Mouse (Mus musculus) heart, embryonic 10.5 days (tissue): ENCODE data around the gene Slc35g3. TPM values are rescaled to one million over a fixed set of nuclear protein-coding genes. Genes with fewer than 3 reads are reported as not detected.
"Not testable (repeated sequence)": the region's sequence is repeated elsewhere in the genome, so short reads cannot be mapped to it uniquely, and the experiment has no call there.

Experiments used
- DNase-seq: peaks from one replicate; pipeline ENCODE4 v3.0.0-alpha.2; 2017; ENCODE audit warnings: low spot score
- H3K27ac ChIP-seq: fragments of 300-500 bp; sonication (generic); 2 replicates; pipeline ENCODE4 v1.5.1; 2016; ENCODE audit warnings: mild to moderate bottlenecking
- H3K27me3 ChIP-seq: fragments of 300-500 bp; sonication (generic); 2 replicates; pipeline ENCODE4 v1.6.1; 2016; ENCODE audit warnings: mild to moderate bottlenecking; ENCODE audit not compliant: poor library complexity, insufficient read depth, severe bottlenecking
- H3K36me3 ChIP-seq: fragments of 300-500 bp; sonication (generic); 2 replicates; pipeline ENCODE4 v1.6.1; 2016; ENCODE audit warnings: mild to moderate bottlenecking, moderate library complexity
- H3K4me1 ChIP-seq: fragments of 300-500 bp; sonication (generic); 2 replicates; pipeline ENCODE4 v1.6.1; 2016; ENCODE audit warnings: mild to moderate bottlenecking
- H3K4me3 ChIP-seq: fragments of 300-500 bp; sonication (generic); 2 replicates; pipeline ENCODE4 v1.5.1; 2016; ENCODE audit warnings: mild to moderate bottlenecking, moderate library complexity
- H3K9me3 ChIP-seq: fragments of 300-500 bp; sonication (generic); 2 replicates; pipeline ENCODE4 v1.6.1; 2016; ENCODE audit warnings: mild to moderate bottlenecking, moderate library complexity
- WGBS: fragments of 180-500 bp; shearing (Covaris S2); methylation state at CpG from one replicate; pipeline ENCODE4 v1.1.7; 2016; 5-methylcytosine and 5-hydroxymethylcytosine counted together
- polyA plus RNA-seq: library from polyadenylated mRNA; unstranded; fragments of >200 nt; fragmentation: Nextera tagmentation; extraction: Ambion mirVana; gene quantifications from 2 replicates; pipeline ENCODE4 v1.2.1, GENCODE M21; 2016

The Slc35g3 gene
- polyA plus RNA-seq, 1 experiment from 2014 or later, result not detected

DNA sequence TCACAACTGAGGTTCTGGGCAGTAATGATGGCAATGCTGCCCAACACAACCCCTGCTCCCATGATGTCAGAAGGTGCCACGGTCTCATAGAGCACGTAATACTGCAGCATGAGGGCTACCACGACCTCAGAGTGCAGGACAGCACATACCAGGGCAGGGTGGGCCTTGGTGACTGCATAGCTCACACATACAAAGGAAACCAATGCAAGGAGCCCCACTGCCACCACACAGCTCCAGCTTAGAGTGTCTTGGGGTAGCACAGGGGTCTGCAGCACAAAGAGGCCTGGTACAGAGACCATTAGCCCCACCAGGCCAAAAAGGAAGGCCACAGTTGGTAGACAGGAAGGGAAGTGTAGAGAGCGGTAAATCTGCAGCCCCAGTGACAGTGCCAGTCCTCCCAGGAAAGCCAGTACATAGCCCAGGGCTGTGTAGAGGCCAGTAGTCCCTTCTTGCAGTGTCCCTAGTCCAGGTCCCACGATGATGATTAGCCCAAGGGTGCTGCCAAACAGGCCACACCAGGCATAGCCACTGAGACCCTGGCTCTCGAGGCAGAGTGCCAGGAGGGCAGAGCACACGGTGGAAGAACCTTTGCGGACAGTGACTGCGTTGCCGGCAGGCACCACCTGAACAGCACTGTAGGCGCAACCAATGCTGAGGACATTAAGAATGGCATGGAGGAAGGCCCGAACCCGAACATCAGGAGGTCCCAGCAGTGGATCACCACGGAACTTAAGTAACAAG, 1.4 kb downstream of the Slc35g3 start:
- H3K27me3 ChIP-seq, result no peaks in the 10 kb centered on the region
- H3K9me3 ChIP-seq, result no peaks in the 10 kb centered on the region
- no peaks in the 10 kb centered on the region for H3K36me3 ChIP-seq
- peak overlapping the region; percentile 97 for H3K27ac ChIP-seq
- H3K4me3 ChIP-seq, result peak overlapping the region; percentile 16; the same call in 1 of the 2 replicates
- WGBS, result 80% methylated on average over 14 of the region's 14 CpGs
- H3K4me1 ChIP-seq, result peaks cover 42% of the 10 kb centered on the region
- peak; percentile 73 for DNase-seq

DNA sequence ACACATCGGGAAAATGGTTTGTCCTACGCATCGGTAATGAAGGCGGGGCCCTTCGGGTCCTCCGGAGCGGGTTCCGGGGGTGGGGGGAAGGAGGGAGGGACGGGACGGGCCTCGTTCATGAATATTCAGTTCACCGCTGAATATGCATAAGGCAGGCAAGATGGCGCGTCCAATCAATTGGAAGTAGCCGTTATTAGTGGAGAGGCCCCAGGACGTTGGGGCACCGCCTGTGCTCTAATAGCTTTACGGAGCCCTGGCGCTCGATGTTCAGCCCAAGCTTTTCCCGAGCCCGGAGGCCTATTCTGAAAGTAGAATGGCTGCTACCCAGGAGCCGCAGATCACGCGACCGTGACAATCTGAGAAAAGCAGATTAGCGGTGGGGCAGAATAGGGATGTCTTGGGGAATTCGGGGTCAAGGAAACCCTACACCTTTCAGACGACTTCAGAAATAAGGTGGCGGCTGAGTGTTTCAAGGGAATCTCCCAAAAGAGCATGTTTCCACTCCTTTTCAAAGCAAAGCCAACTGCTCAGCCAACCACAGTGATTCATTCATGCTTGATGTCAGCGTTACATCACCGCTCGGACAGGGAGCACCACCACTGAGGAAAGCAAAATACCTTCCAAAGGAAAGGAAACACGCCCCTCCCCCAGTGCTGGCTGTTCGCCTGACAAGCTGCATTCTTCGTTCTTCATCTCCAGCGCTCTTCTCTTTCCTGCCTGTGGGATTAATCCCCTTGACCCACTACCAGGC, 2.6 kb downstream of the Slc35g3 start:
- Histone ChIP-seq H3K27ac (peak overlapping the region; percentile 97), H3K9me3 (no peaks in the 10 kb centered on the region), H3K4me1 (peaks cover 40% of the 10 kb centered on the region), H3K27me3 (no peaks in the 10 kb centered on the region), H3K36me3 (no peaks in the 10 kb centered on the region), H3K4me3 (peak overlapping the region; percentile 71)
- WGBS, result under 1% methylated on average over 37 of the region's 37 CpGs
- DNase-seq, result peak; percentile 98

DNA sequence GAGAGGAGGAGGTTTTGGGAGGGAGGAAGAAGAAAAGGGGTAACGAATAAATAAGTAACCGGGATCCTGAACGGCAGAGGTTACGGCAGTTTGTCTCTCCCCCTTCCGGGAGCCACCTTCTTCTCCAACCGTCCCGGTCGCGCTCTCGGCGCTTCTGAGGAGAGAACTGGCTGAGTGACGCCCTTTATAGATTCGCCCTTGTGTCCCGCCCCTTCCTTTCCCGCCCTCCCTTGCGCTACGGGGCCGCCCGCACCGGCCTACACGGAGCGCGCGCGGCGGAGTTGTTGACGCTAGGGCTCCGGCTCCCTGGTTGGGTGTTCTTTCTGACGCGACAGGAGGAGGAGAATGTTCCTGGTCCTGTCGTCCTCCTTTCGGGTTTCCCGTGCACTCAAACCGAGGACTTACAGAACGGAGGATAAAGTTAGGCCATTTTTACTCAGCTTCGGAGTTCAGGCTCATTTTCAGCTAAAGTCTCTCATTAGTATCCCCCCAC, 3.2 kb downstream of the Slc35g3 start, which contains the start of gene Polr2a:
Polr2a (minus strand) TSS at position 160 of the 493 bp plus-strand sequence.
- H3K27me3 ChIP-seq, result no peaks in the 10 kb centered on the region
- H3K9me3 ChIP-seq, result no peaks in the 10 kb centered on the region
- H3K27ac ChIP-seq, result peak within 1 kb of the TSS; percentile 97
- H3K4me3 ChIP-seq, result peak within 1 kb of the TSS; percentile 71
- WGBS, result 1% methylated on average over 35 of the region's 36 CpGs
- H3K36me3 ChIP-seq, result no peaks in the 10 kb centered on the region
- peaks cover 40% of the 10 kb centered on the region for H3K4me1 ChIP-seq
- DNase-seq, result peak; percentile 98

DNA sequence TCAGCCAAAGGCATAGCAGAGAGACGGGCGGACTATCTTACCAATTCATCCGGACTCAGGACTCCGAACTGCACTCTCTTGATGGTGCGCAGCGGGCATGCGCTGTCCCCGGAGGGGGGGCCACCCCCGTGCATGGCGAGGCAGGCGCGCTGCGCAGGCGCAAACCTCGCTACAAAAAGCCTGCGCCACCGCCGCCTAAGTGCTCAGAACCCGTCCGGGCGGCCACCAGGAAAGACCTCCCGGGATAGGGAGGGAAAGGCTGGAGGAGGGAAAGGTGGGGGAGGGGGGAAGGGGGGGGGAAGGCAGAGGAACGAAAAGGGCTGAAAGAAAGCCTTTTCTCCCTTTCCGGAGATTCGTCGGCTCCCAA, 3.7 kb downstream of the Slc35g3 start:
- WGBS, result 0% methylated on average over 24 of the region's 26 CpGs
- Histone ChIP-seq H3K9me3 (no peaks in the 10 kb centered on the region), H3K27ac (peak overlapping the region; percentile 97), H3K27me3 (no peaks in the 10 kb centered on the region), H3K4me3 (peak overlapping the region; percentile 71), H3K36me3 (no peaks in the 10 kb centered on the region), H3K4me1 (peaks cover 41% of the 10 kb centered on the region)
- peak; percentile 96 for DNase-seq

- Histone ChIP-seq H3K27me3 (no peaks in the 10 kb centered on the region), H3K4me1 (peaks cover 46% of the 10 kb centered on the region), H3K9me3 (no peaks in the 10 kb centered on the region), H3K4me3 (peak overlapping the region; percentile 71), H3K36me3 (no peaks in the 10 kb centered on the region), H3K27ac (peak overlapping the region; percentile 97)
- no peak for DNase-seq
- WGBS, result 46% methylated on average over 9 of the region's 9 CpGs
Measured at GRCm38 (mm10) chr11:69757303-69758089, 4.3 kb downstream of the Slc35g3 start.

DNA sequence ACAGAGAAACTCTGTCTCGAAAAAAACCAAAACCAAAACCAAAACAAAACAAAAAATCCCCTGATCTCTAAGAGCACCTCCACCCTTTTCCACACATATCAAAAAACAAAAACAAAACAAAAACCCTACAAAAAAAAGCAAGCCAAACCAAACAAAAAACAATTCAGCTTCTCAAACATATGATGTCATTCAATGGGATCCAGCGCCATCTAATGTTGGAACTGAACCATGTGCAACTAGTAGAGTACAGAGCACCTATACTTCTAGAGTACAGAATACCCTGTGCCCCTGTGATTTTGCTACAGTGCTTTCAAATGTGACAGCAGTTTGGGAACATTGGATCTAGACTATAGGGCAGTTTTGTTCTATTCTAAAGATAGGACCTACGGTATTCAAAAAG, 7.1 kb downstream of the Slc35g3 start:
- Histone ChIP-seq H3K9me3 (no peaks in the 10 kb centered on the region), H3K4me3 (no peak overlapping the region), H3K27ac (no peak overlapping the region), H3K4me1 (peaks cover 46% of the 10 kb centered on the region), H3K27me3 (no peaks in the 10 kb centered on the region), H3K36me3 (no peaks in the 10 kb centered on the region)
- 57% methylated on average over 3 of the region's 3 CpGs for WGBS
- no peak for DNase-seq

DNA sequence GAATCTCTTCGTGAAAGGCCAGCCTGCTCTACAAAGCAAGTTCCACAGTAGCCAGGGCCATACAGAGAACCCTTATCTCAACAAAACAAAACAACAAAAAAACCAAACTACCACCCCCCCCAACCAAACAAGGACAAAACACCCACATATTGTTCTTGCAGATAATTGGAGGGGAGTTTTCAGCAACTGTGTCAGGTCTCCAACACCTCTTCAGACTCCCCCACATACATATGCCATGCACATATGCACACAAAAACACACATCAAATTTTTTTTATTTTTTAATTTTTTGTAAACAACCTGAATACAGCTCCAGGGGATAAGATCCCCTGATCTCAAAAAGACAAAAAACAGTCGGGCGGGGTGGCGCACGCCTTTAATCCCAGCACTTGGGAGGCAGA, 7.5 kb downstream of the Slc35g3 start:
- Histone ChIP-seq H3K36me3 (no peaks in the 10 kb centered on the region), H3K9me3 (no peaks in the 10 kb centered on the region), H3K4me3 (no peak overlapping the region), H3K27me3 (no peaks in the 10 kb centered on the region), H3K27ac (no peak overlapping the region), H3K4me1 (peaks cover 43% of the 10 kb centered on the region)
- no peak for DNase-seq
- WGBS, result 83% methylated on average over 5 of the region's 5 CpGs

DNA sequence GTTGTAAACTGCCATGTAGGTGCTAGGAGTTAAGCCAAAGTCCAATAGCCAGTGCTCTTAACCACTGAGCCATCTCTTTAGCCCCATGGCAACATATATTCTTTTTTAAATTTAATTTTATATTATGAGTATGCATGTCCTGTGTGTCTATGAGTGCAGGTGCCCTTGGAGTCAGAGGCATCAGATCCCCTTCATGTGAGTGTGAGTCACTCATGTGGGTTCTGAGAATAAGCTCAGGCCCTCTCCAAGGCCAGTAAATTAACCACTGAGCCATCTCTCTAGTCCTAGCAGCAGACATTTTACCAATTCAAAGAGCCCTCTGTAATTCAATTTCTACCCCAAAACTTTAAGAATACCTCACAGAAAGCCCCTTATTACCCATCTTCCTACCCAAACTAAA, 9.1 kb downstream of the Slc35g3 start:
- no peak for DNase-seq
- H3K4me3 ChIP-seq, result no peak overlapping the region
- no peak overlapping the region for H3K27ac ChIP-seq
- peaks cover 43% of the 10 kb centered on the region for H3K4me1 ChIP-seq
- H3K27me3 ChIP-seq, result no peaks in the 10 kb centered on the region
- no peaks in the 10 kb centered on the region for H3K9me3 ChIP-seq
- peaks cover 5% of the 10 kb centered on the region for H3K36me3 ChIP-seq

DNA sequence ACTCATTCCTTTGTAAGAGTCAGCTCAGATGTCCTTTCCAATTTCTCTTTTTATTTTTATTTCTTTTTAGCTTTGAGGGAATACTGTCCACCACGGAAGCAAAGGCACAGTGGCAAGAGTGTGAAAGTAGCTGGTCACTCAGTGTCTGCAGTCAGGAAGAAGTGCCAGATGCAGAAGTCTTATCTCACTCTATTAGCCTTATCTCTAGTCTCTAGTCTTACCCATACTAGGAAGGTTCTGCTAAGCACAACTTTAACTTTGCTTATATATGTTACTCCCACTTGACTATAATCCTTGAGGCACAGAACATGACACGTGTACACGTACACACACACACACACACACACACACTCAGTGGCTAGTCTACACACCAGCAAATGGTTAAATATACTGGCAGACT, 10.1 kb downstream of the Slc35g3 start:
- Histone ChIP-seq H3K4me3 (peak overlapping the region; percentile 22; the same call in 1 of the 2 replicates), H3K4me1 (peaks cover 35% of the 10 kb centered on the region), H3K27ac (no peak overlapping the region), H3K36me3 (peaks cover 14% of the 10 kb centered on the region), H3K27me3 (no peaks in the 10 kb centered on the region), H3K9me3 (no peaks in the 10 kb centered on the region)
- WGBS, result 30% methylated on average over 3 of the region's 3 CpGs
- peak; percentile 58 for DNase-seq

GRCm38 (mm10) chr11:69731408-69731807, 30.4 kb downstream of the Slc35g3 start:
- peak; percentile 46 for DNase-seq
- H3K4me1 ChIP-seq, H3K27ac ChIP-seq, H3K9me3 ChIP-seq, H3K27me3 ChIP-seq, H3K4me3 ChIP-seq: not testable (repeated sequence)
- peaks cover 34% of the 10 kb centered on the region for H3K36me3 ChIP-seq
- 84% methylated on average over 2 of the region's 3 CpGs for WGBS

- Histone ChIP-seq H3K27me3 (no peaks in the 10 kb centered on the region), H3K36me3 (peaks cover 10% of the 10 kb centered on the region), H3K27ac (no peak overlapping the region), H3K4me1 (0 out of 2 replicates have a peak, but pooled peaks cover 3% of the 10 kb centered on the region), H3K9me3 (no peaks in the 10 kb centered on the region), H3K4me3 (no peak overlapping the region)
- no peak for DNase-seq
- 17% methylated on average over 3 of the region's 3 CpGs for WGBS
Measured at GRCm38 (mm10) chr11:69729063-69729462, 32.7 kb downstream of the Slc35g3 start.

- no peaks in the 10 kb centered on the region for H3K27me3 ChIP-seq
- H3K4me3 ChIP-seq, result no peak overlapping the region
- 33% methylated on average over 5 of the region's 5 CpGs for WGBS
- no peak overlapping the region for H3K27ac ChIP-seq
- 0 out of 2 replicates have a peak, but pooled peaks cover 3% of the 10 kb centered on the region for H3K4me1 ChIP-seq
- H3K36me3 ChIP-seq, result no peaks in the 10 kb centered on the region
- no peaks in the 10 kb centered on the region for H3K9me3 ChIP-seq
- DNase-seq, result peak; percentile 73
Measured at GRCm38 (mm10) chr11:69725951-69726350, 35.8 kb downstream of the Slc35g3 start.
